Mouse (Mus musculus) G1E (cell line): ENCODE results near the gene Slc48a1.

Source experiments
- CTCF ChIP-seq: IDR thresholded peaks from 2 replicates; pipeline ENCODE4 v1.5.1; 2012; ENCODE audit warnings: low read depth, low read length, inconsistent platforms, mixed read lengths
- GATA1 ChIP-seq: IDR thresholded peaks from 2 replicates; pipeline ENCODE4 v1.6.1; 2012; ENCODE audit warnings: borderline replicate concordance, low read length, inconsistent platforms, mixed read lengths
- GATA2 ChIP-seq: IDR thresholded peaks from 2 replicates; pipeline ENCODE4 v1.6.1; 2012; ENCODE audit warnings: low read depth, low read length, inconsistent platforms, borderline replicate concordance

- TF ChIP-seq CTCF (no peak), GATA1 (no peak), GATA2 (no peak)
These were observed 60.1 kb downstream of the Slc48a1 start for GRCm38 (mm10) chr15:97838395-97838794.
